Mouse (Mus musculus) MEL (cell line): ENCODE measurements around the gene Naa80. TPM values are rescaled to one million over a fixed set of nuclear protein-coding genes. Genes with fewer than 3 reads are reported as not detected.
A peak's percentile ranks its signal among the peaks of the same experiment; 100 is the strongest.

Source experiments
- DNase-seq: peaks from one replicate; pipeline ENCODE4 v3.0.0; 2011; ENCODE audit warnings: low read depth, low spot score
- H3K27ac ChIP-seq: 2 replicates; pipeline ENCODE4 v1.5.1; 2012; ENCODE audit warnings: low read depth, mild to moderate bottlenecking, control low read depth, low read length, moderate library complexity; ENCODE audit not compliant: control insufficient read depth
- H3K27me3 ChIP-seq, 2 experiments: fragments of 150-350 bp in 1 of 2; sonication (generic) in 1 of 2; 2 replicates each; pipeline ENCODE4 v1.6.1; 2012; ENCODE audit warnings: low read length in 2 of 2, mild to moderate bottlenecking in 2 of 2, improper control_type of control experiment in 1 of 2, moderate library complexity in 1 of 2; ENCODE audit not compliant: insufficient read depth in 2 of 2, control insufficient read depth in 1 of 2
- H3K36me3 ChIP-seq, 2 experiments: 2 replicates each; pipeline ENCODE4 v1.6.1; 2012 to 2014; ENCODE audit warnings: low read length in 2 of 2, improper control_type of control experiment in 1 of 2, inconsistent platforms in 1 of 2, mild to moderate bottlenecking in 1 of 2; ENCODE audit not compliant: insufficient read depth in 2 of 2, control insufficient read depth in 1 of 2
- H3K4me1 ChIP-seq, 2 experiments: fragments of 150-350 bp in 1 of 2; sonication (generic) in 1 of 2; 2 replicates each; pipeline ENCODE4 v1.6.1; 2012; ENCODE audit warnings: low read length in 2 of 2, improper control_type of control experiment in 1 of 2, mild to moderate bottlenecking in 1 of 2; ENCODE audit not compliant: insufficient read depth in 2 of 2, control insufficient read depth in 1 of 2
- H3K4me3 ChIP-seq, 2 experiments: fragments of 150-350 bp in 1 of 2; sonication (generic) in 1 of 2; 2 replicates each; pipeline ENCODE4 v1.5.1; 2012; ENCODE audit warnings: low read depth in 2 of 2, low read length in 2 of 2, mild to moderate bottlenecking in 2 of 2, moderate library complexity in 2 of 2, control low read depth in 1 of 2, improper control_type of control experiment in 1 of 2; ENCODE audit not compliant: control insufficient read depth in 1 of 2, insufficient read depth in 1 of 2
- H3K79me2 ChIP-seq: 2 replicates; pipeline ENCODE4 v1.6.1; 2012; ENCODE audit warnings: mild to moderate bottlenecking, low read length, moderate library complexity; ENCODE audit not compliant: control insufficient read depth, poor library complexity, insufficient read depth
- H3K9ac ChIP-seq: 2 replicates; pipeline ENCODE4 v1.6.1; 2012; ENCODE audit warnings: low read depth, mild to moderate bottlenecking, control low read depth, low read length, moderate library complexity; ENCODE audit not compliant: control insufficient read depth, poor library complexity, severe bottlenecking
- H3K9me3 ChIP-seq: fragments of 150-350 bp; sonication (generic); replicated peaks from 2 replicates; pipeline ENCODE4 v1.6.1; 2012; ENCODE audit warnings: mild to moderate bottlenecking, low read length, improper control_type of control experiment, moderate library complexity; ENCODE audit not compliant: insufficient read depth
- BHLHE40 ChIP-seq: IDR thresholded peaks from 2 replicates; pipeline ENCODE4 v1.6.1; 2012; ENCODE audit warnings: low read depth, mild to moderate bottlenecking, inconsistent platforms, low read length, improper control_type of control experiment, borderline replicate concordance
- CHD1 ChIP-seq: IDR thresholded peaks from 2 replicates; pipeline ENCODE4 v1.6.1; 2012; ENCODE audit warnings: low read depth, mild to moderate bottlenecking, inconsistent platforms, low read length, improper control_type of control experiment
- CHD2 ChIP-seq: IDR thresholded peaks from 2 replicates; pipeline ENCODE4 v1.6.1; 2011; ENCODE audit warnings: low read length, improper control_type of control experiment
- E2F4 ChIP-seq: IDR thresholded peaks from 2 replicates; pipeline ENCODE4 v1.6.1; 2011; ENCODE audit warnings: low read depth, low read length, improper control_type of control experiment, borderline replicate concordance
- ELF1 ChIP-seq: IDR thresholded peaks from 2 replicates; pipeline ENCODE4 v1.6.1; 2014; ENCODE audit warnings: low read depth, mild to moderate bottlenecking, inconsistent platforms, low read length, improper control_type of control experiment, moderate library complexity
- EP300 ChIP-seq, 2 experiments: IDR thresholded peaks; 2 replicates each; pipeline ENCODE4 v1.6.1; 2011; ENCODE audit warnings: improper control_type of control experiment in 2 of 2, low read length in 2 of 2, low read depth in 1 of 2, mild to moderate bottlenecking in 1 of 2
- ETS1 ChIP-seq: IDR thresholded peaks from 2 replicates; pipeline ENCODE4 v1.6.1; 2012; ENCODE audit warnings: low read depth, mild to moderate bottlenecking, inconsistent platforms, low read length, improper control_type of control experiment, moderate library complexity
- GABPA ChIP-seq: IDR thresholded peaks from 2 replicates; pipeline ENCODE4 v1.6.1; 2012; ENCODE audit warnings: low read depth, mild to moderate bottlenecking, inconsistent platforms, low read length, improper control_type of control experiment, moderate library complexity
- GATA1 ChIP-seq: IDR thresholded peaks from 2 replicates; pipeline ENCODE4 v1.6.1; 2011; ENCODE audit warnings: low read depth, low read length, improper control_type of control experiment
- HCFC1 ChIP-seq: IDR thresholded peaks from 2 replicates; pipeline ENCODE4 v1.6.1; 2012; ENCODE audit warnings: low read depth, mild to moderate bottlenecking, inconsistent platforms, low read length, improper control_type of control experiment, moderate library complexity
- MAX ChIP-seq: IDR thresholded peaks from 2 replicates; pipeline ENCODE4 v1.6.1; 2011; ENCODE audit warnings: low read length, improper control_type of control experiment
- MAZ ChIP-seq: IDR thresholded peaks from 2 replicates; pipeline ENCODE4 v1.6.1; 2012; ENCODE audit warnings: low read depth, mild to moderate bottlenecking, inconsistent platforms, low read length, improper control_type of control experiment
- MEF2A ChIP-seq: IDR thresholded peaks from 2 replicates; pipeline ENCODE4 v1.6.1; 2014; ENCODE audit warnings: low read depth, mild to moderate bottlenecking, inconsistent platforms, low read length, improper control_type of control experiment; ENCODE audit not compliant: poor library complexity, insufficient replicate concordance, severe bottlenecking; ENCODE audit errors: extremely low read depth
- MXI1 ChIP-seq: IDR thresholded peaks from 2 replicates; pipeline ENCODE4 v1.6.1; 2011; ENCODE audit warnings: mild to moderate bottlenecking, low read depth, low read length, improper control_type of control experiment
- MYB ChIP-seq: IDR thresholded peaks from 2 replicates; pipeline ENCODE4 v1.6.1; 2011; ENCODE audit warnings: mild to moderate bottlenecking, low read depth, low read length, improper control_type of control experiment
- MYC ChIP-seq: IDR thresholded peaks from 2 replicates; pipeline ENCODE4 v1.6.1; 2011; ENCODE audit warnings: low read depth, mild to moderate bottlenecking, low read length, improper control_type of control experiment, moderate library complexity
- NRF1 ChIP-seq: IDR thresholded peaks from 2 replicates; pipeline ENCODE4 v1.6.1; 2014; ENCODE audit warnings: low read depth, mild to moderate bottlenecking, inconsistent platforms, low read length, improper control_type of control experiment, moderate library complexity; ENCODE audit not compliant: poor library complexity, insufficient read depth, severe bottlenecking
- POLR2A ChIP-seq, 2 experiments: IDR thresholded peaks; 2 replicates each; pipeline ENCODE4 v1.6.1; 2011 to 2012; ENCODE audit warnings: low read length in 2 of 2, mild to moderate bottlenecking in 2 of 2, control low read depth in 1 of 2, improper control_type of control experiment in 1 of 2, low read depth in 1 of 2, moderate library complexity in 1 of 2; ENCODE audit not compliant: control insufficient read depth in 1 of 2, insufficient read depth in 1 of 2, poor library complexity in 1 of 2
- POLR2AphosphoS5 ChIP-seq: IDR thresholded peaks from 2 replicates; pipeline ENCODE4 v1.6.1; 2012; ENCODE audit warnings: low read depth, borderline replicate concordance, mild to moderate bottlenecking, inconsistent platforms, low read length, moderate library complexity, mixed read lengths
- RAD21 ChIP-seq: IDR thresholded peaks from 2 replicates; pipeline ENCODE4 v1.6.1; 2011; ENCODE audit warnings: mild to moderate bottlenecking, low read depth, low read length, improper control_type of control experiment
- SIN3A ChIP-seq: IDR thresholded peaks from 2 replicates; pipeline ENCODE4 v1.6.1; 2012; ENCODE audit warnings: low read length, improper control_type of control experiment, inconsistent platforms
- SMC3 ChIP-seq: IDR thresholded peaks from 2 replicates; pipeline ENCODE4 v1.6.1; 2011; ENCODE audit warnings: low read depth, low read length, improper control_type of control experiment
- TCF12 ChIP-seq: IDR thresholded peaks from 2 replicates; pipeline ENCODE4 v1.6.1; 2014; ENCODE audit warnings: low read depth, mild to moderate bottlenecking, inconsistent platforms, low read length, improper control_type of control experiment, moderate library complexity
- USF1 ChIP-seq: IDR thresholded peaks from 2 replicates; pipeline ENCODE4 v1.6.1; 2014; ENCODE audit warnings: low read depth, mild to moderate bottlenecking, inconsistent platforms, low read length, improper control_type of control experiment, moderate library complexity
- ZC3H11A ChIP-seq: IDR thresholded peaks from 2 replicates; pipeline ENCODE4 v1.6.1; 2012; ENCODE audit warnings: low read depth, mild to moderate bottlenecking, inconsistent platforms, low read length, improper control_type of control experiment
- ZKSCAN1 ChIP-seq: IDR thresholded peaks from 2 replicates; pipeline ENCODE4 v1.6.1; 2012; ENCODE audit warnings: low read depth, mild to moderate bottlenecking, inconsistent platforms, low read length, improper control_type of control experiment, moderate library complexity
- ZMIZ1 ChIP-seq: IDR thresholded peaks from 2 replicates; pipeline ENCODE4 v1.6.1; 2012; ENCODE audit warnings: low read depth, mild to moderate bottlenecking, inconsistent platforms, low read length, improper control_type of control experiment, moderate library complexity
- polyA plus RNA-seq, 2 experiments: library from polyadenylated mRNA; stranded (reverse) in 1 of 2; unstranded in 1 of 2; fragments of >175 nt in 1 of 2; fragments of >200 nt in 1 of 2; gene quantifications; 2 replicates each; pipeline versions ENCODE4 v1.2.1 to v1.2.4; 2012; ENCODE audit warnings: low replicate concordance in 2 of 2, low read depth in 1 of 2; ENCODE audit not compliant: insufficient read length in 2 of 2, insufficient read depth in 1 of 2, missing spikeins in 1 of 2
- total RNA-seq: library from RNA; depleted of rRNA; stranded (reverse); fragments of 300-350 nt; gene quantifications from 2 replicates; pipeline ENCODE4 v1.2.3, GENCODE M21; 2012

The Naa80 gene
- total and polyA plus RNA-seq, 3 experiments = 14.3 to 74.0 TPM; not detected in 1

GRCm38 (mm10) chr9:107579023-107579900, 575 bp downstream of the Naa80 start:
- no peak for TF ChIP-seq TCF12
- peak; percentile 43; the same call in 1 of the 2 replicates for TF ChIP-seq SIN3A
- peak; percentile 68 for TF ChIP-seq USF1
- H3K79me2 ChIP-seq = peaks cover 30% of the 10 kb centered on the region
- peaks cover 0 to 10% of the 10 kb centered on the region in 2 experiments; a peak in 2 of 4 replicates for H3K36me3 ChIP-seq
- H3K9ac ChIP-seq = no peak overlapping the region
- no peak overlapping the region; a peak in 1 of 4 replicates for H3K4me3 ChIP-seq
- peaks cover 2 to 32% of the 10 kb centered on the region in 2 experiments; a peak in 3 of 4 replicates for H3K4me1 ChIP-seq
- no peak for DNase-seq
- no peaks in the 10 kb centered on the region for H3K9me3 ChIP-seq
- no peaks in the 10 kb centered on the region for H3K27me3 ChIP-seq
- peak overlapping the region; percentile 13 for H3K27ac ChIP-seq

GRCm38 (mm10) chr9:107580501-107581317, 2.0 kb downstream of the Naa80 start, which contains the start of gene Hyal3:
TSS of gene Hyal3 (plus strand) at chr9:107580818.
- no peaks in the 10 kb centered on the region for H3K9me3 ChIP-seq
- H3K4me1 ChIP-seq = peaks cover 2 to 32% of the 10 kb centered on the region in 2 experiments; a peak in 3 of 4 replicates
- peak; percentile 96 for DNase-seq
- H3K79me2 ChIP-seq = peaks cover 30% of the 10 kb centered on the region
- H3K27me3 ChIP-seq = no peaks in the 10 kb centered on the region
- peak within 1 kb of the TSS; percentile 98 for H3K27ac ChIP-seq
- H3K4me3 ChIP-seq = peak within 1 kb of the TSS; percentile 81 to 98
- peak within 1 kb of the TSS; percentile 78 for H3K9ac ChIP-seq
- H3K36me3 ChIP-seq = peaks cover 0 to 10% of the 10 kb centered on the region in 2 experiments; a peak in 2 of 4 replicates
- TF ChIP-seq ZC3H11A = no peak
- TF ChIP-seq CHD2 = no peak
- TF ChIP-seq ZKSCAN1 = no peak
- no peak for TF ChIP-seq SMC3
- no peak for TF ChIP-seq MEF2A
- TF ChIP-seq MXI1 = peak; percentile 52
- no peak for TF ChIP-seq GATA1
- TF ChIP-seq GABPA = no peak
- 0 out of 2 replicates have a peak, but pooled peaks have one; percentile 57 for TF ChIP-seq ELF1
- TF ChIP-seq USF1 = no peak
- no peak for TF ChIP-seq BHLHE40
- TF ChIP-seq POLR2AphosphoS5 = peak; percentile 40; the same call in 1 of the 2 replicates
- peak; percentile 95; the same call in 1 of the 2 replicates for TF ChIP-seq MAZ
- TF ChIP-seq ETS1 = peak; percentile 46; the same call in 1 of the 2 replicates
- TF ChIP-seq EP300 (IDR thresholded peaks at IDR 0.05; ENCODE audit: low read depth in 1 of 2, low read length in 2 of 2) = peak in 1 of 2 experiments; percentile 40; a peak in 1 of 4 replicates
- TF ChIP-seq RAD21 = no peak
- TF ChIP-seq CHD1 = no peak
- TF ChIP-seq E2F4 = no peak
- peak; percentile 57 for TF ChIP-seq TCF12
- TF ChIP-seq ZMIZ1 = peak; percentile 74
- no peak for TF ChIP-seq MYB
- no peak for TF ChIP-seq MYC
- TF ChIP-seq NRF1 = no peak
- peak; percentile 80 for TF ChIP-seq HCFC1
- TF ChIP-seq POLR2A (IDR thresholded peaks at IDR 0.05; ENCODE audit: control insufficient read depth in 1 of 2, insufficient read depth in 1 of 2, low read depth in 1 of 2, low read length in 2 of 2, poor library complexity in 1 of 2) = peak in 1 of 2 experiments; percentile 84; a peak in 3 of 4 replicates
- peak; percentile 13 for TF ChIP-seq MAX
